In the genomic region with DNA sequence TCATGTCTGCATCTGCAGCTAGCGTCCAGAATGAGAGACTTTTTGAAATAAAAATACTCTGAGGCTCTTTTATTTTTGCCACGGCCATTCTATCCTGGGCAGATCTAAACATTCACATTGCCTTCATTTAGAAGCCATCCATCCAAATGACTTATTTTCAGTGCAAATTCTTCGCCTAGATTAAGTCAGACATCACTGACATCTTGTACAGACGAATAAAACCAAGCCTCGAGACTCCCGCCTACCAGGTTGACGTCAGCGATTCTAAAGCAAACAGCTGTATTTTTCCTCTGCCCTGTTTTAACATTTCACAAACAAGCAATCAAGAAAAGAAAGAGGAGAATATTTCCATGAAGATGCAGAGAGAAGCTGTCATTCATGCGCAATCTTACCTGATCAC, we compare ENCODE assay signal across 35 mouse cellular contexts.
DNase-seq lines count a peak whose midpoint lies in the region; ATAC-seq and TF ChIP-seq lines count a peak whose summit lies in the region.
"Had no signal": no experiment of that assay in that cellular context is flagged by ENCODE, and none has a peak within 500 bp of the region (broad histone marks: within the 10 kb centered on the region; RNA-seq: fewer than 3 reads in every experiment).

No protein-coding gene starts in this region.

- intact Hi-C loops in left cerebral cortex, postnatal 25 days (cut with DNase I), result no loop called here
- intact Hi-C loops in left cerebral cortex, postnatal 4 days (cut with DNase I), result no loop called here

- peak; percentile 22 to 40 for DNase-seq in frontal cortex, postnatal 36 days (ENCODE audit: low spot score in 2 of 2)
- DNase-seq in frontal cortex, postnatal 25 days (ENCODE audit: low spot score in 2 of 2), result no peak
- peak; percentile 33 to 70 for DNase-seq in left cerebral cortex, postnatal 25 days (ENCODE audit: low spot score in 2 of 2)
- DNase-seq in left cerebral cortex, postnatal 4 days, result no peak
- DNase-seq in brain, embryonic 14.5 days (ENCODE audit: low read depth), result peak; percentile 17
- DNase-seq in ovary, postnatal 10 days (ENCODE audit: low spot score), result no peak
- DNase-seq: adrenal gland, postnatal 14 days; cerebellum, adult 18-20 months; cerebellum, postnatal 10 days; gastrocnemius, adult 2 months; gastrocnemius, postnatal 36 days; heart, adult 18-20 months; heart, postnatal 10 days; kidney, adult 9 months; kidney, postnatal 14 days; layer of hippocampus, adult 9-11 months; liver, embryonic 13.5 days; lung, adult 18-20 months; lung, postnatal 4 days; right cerebral cortex, postnatal 4 days; thymus, adult 2 months; thymus, postnatal 36 days had no signal

- 0 out of 2 replicates have a peak, but pooled peaks cover 7% of the 10 kb centered on the region for H3K4me1 ChIP-seq in embryonic facial prominence, embryonic 15.5 days
- H3K4me1 ChIP-seq: intestine, embryonic 15.5 days; liver, embryonic 13.5 days; megakaryocyte, embryonic 14.5 days; midbrain, embryonic 12.5 days had no signal

- no peak for ATAC-seq in embryonic facial prominence, embryonic 15.5 days (ENCODE audit: insufficient number of reproducible peaks, low FRiP score, low TSS enrichment, low read depth)
- ATAC-seq: CD4-positive, CD25-positive, alpha-beta regulatory T cell, adult 4 months; forebrain, embryonic 16.5 days; intestine, embryonic 15.5 days; lung, postnatal 0 days had no signal

- TF ChIP-seq POLR2A in brain, embryonic 14.5 days (IDR thresholded peaks at IDR 0.05; ENCODE audit: borderline replicate concordance, extremely low read depth, insufficient read depth, insufficient read length, poor library complexity, severe bottlenecking), result no peak

- H3K9me3 ChIP-seq in embryonic facial prominence, embryonic 15.5 days (replicated peaks), result no peaks in the 10 kb centered on the region
- H3K9me3 ChIP-seq: forebrain, embryonic 10.5 days; heart, embryonic 13.5 days; hindbrain, embryonic 15.5 days; intestine, embryonic 15.5 days; liver, embryonic 13.5 days; midbrain, embryonic 12.5 days; neural tube, embryonic 12.5 days had no signal

- H3K27ac ChIP-seq in embryonic facial prominence, embryonic 15.5 days (replicated peaks), result no peak overlapping the region
- H3K27ac ChIP-seq: forebrain, embryonic 10.5 days; gastrocnemius, adult 2 months; heart, embryonic 13.5 days; hindbrain, embryonic 15.5 days; intestine, embryonic 15.5 days; liver, embryonic 13.5 days; midbrain, embryonic 12.5 days; neural tube, embryonic 12.5 days; stomach, postnatal 0 days had no signal

- 41% methylated on average over 9 of the region's 9 CpGs for WGBS in embryonic facial prominence, embryonic 15.5 days

- H3K4me3 ChIP-seq in embryonic facial prominence, embryonic 15.5 days (replicated peaks), result no peak overlapping the region
- H3K4me3 ChIP-seq: forebrain, embryonic 10.5 days; gastrocnemius, adult 2 months; heart, embryonic 13.5 days; hindbrain, embryonic 15.5 days; intestine, embryonic 15.5 days; liver, embryonic 13.5 days; megakaryocyte, embryonic 14.5 days; midbrain, embryonic 12.5 days; myocyte; neural tube, embryonic 12.5 days had no signal

- H3K9ac ChIP-seq in embryonic facial prominence, embryonic 15.5 days, result no peak overlapping the region
- H3K9ac ChIP-seq: heart, embryonic 13.5 days; hindbrain, embryonic 15.5 days; intestine, embryonic 15.5 days; liver, embryonic 13.5 days; midbrain, embryonic 12.5 days; neural tube, embryonic 12.5 days had no signal

- 0 out of 2 replicates have a peak overlapping the region, but pooled peaks have one; percentile 6 for H3K4me2 ChIP-seq in embryonic facial prominence, embryonic 15.5 days (replicated peaks)
- H3K4me2 ChIP-seq: heart, embryonic 13.5 days; hindbrain, embryonic 15.5 days; intestine, embryonic 15.5 days; liver, embryonic 13.5 days; midbrain, embryonic 12.5 days; neural tube, embryonic 12.5 days had no signal

- no peaks in the 10 kb centered on the region for H3K36me3 ChIP-seq in embryonic facial prominence, embryonic 15.5 days
- H3K36me3 ChIP-seq: forebrain, embryonic 10.5 days; hindbrain, embryonic 15.5 days; intestine, embryonic 15.5 days; liver, embryonic 13.5 days; midbrain, embryonic 12.5 days; neural tube, embryonic 12.5 days had no signal

- no peaks in the 10 kb centered on the region for H3K27me3 ChIP-seq in embryonic facial prominence, embryonic 15.5 days
- H3K27me3 ChIP-seq: heart, embryonic 13.5 days; hindbrain, embryonic 15.5 days; intestine, embryonic 15.5 days; liver, embryonic 13.5 days; midbrain, embryonic 12.5 days; neural tube, embryonic 12.5 days had no signal

- no peak for TF ChIP-seq CTCF in brain, embryonic 14.5 days (IDR thresholded peaks at IDR 0.05; ENCODE audit: borderline replicate concordance, extremely low read depth, insufficient read depth, insufficient read length)

Comparison
In these comparisons a context has a peak if more than half of its experiments do, and no peak if none do; other contexts are left out.
1. DNase-seq: peak in frontal cortex, postnatal 36 days (2 of 2), left cerebral cortex, postnatal 25 days (2 of 2) and brain, embryonic 14.5 days (single experiment); none in frontal cortex, postnatal 25 days (0 of 2), left cerebral cortex, postnatal 4 days (single experiment) and ovary, postnatal 10 days (single experiment).